Mouse (Mus musculus): ENCODE results near the gene Cyp3a13. TPM values are rescaled to one million over a fixed set of nuclear protein-coding genes. Genes with fewer than 3 reads are reported as not detected.
"Not testable (repeated sequence)": the region's sequence is repeated elsewhere in the genome, so short reads cannot be mapped to it uniquely, and the experiment has no call there.

Gene Cyp3a13
- polyA plus RNA-seq, 1 experiment = 2.9 TPM

- WGBS = 65% methylated on average over 4 of the region's 4 CpGs
- no peak overlapping the region for H3K27ac ChIP-seq (ENCODE audit: insufficient read depth, low read length)
- TF ChIP-seq POLR2A (IDR thresholded peaks at IDR 0.05; ENCODE audit: borderline replicate concordance, insufficient read depth, low read length) (no peak), CTCF (IDR thresholded peaks at IDR 0.05; ENCODE audit: borderline replicate concordance, insufficient read depth, low read depth, low read length) (no peak)
- no peaks in the 10 kb centered on the region for H3K4me1 ChIP-seq (ENCODE audit: control insufficient read depth, insufficient read depth, low read length)
- no peak for DNase-seq
- no peak overlapping the region for H3K4me3 ChIP-seq (replicated peaks; ENCODE audit: insufficient read depth, low read depth, low read length)
- no peaks in the 10 kb centered on the region for H3K27me3 ChIP-seq (ENCODE audit: control insufficient read depth, insufficient read depth, low read length)
Measured at GRCm38 (mm10) chr5:137937238-137937637, 15.8 kb upstream of the Cyp3a13 start.

- 88% methylated on average over 2 of the region's 2 CpGs for WGBS
- no peak for TF ChIP-seq POLR2A (IDR thresholded peaks at IDR 0.05; ENCODE audit: borderline replicate concordance, insufficient read depth, low read length)
- TF ChIP-seq CTCF (IDR thresholded peaks at IDR 0.05; ENCODE audit: borderline replicate concordance, insufficient read depth, low read depth, low read length) = no peak
- Histone ChIP-seq H3K4me3 (replicated peaks; ENCODE audit: insufficient read depth, low read depth, low read length) (no peak overlapping the region), H3K27ac (ENCODE audit: insufficient read depth, low read length) (no peak overlapping the region), H3K4me1 (ENCODE audit: control insufficient read depth, insufficient read depth, low read length) (no peaks in the 10 kb centered on the region), H3K27me3 (ENCODE audit: control insufficient read depth, insufficient read depth, low read length) (no peaks in the 10 kb centered on the region)
- no peak for DNase-seq
Measured at GRCm38 (mm10) chr5:137936486-137936885, 15.1 kb upstream of the Cyp3a13 start.

- DNase-seq; H3K4me1 ChIP-seq (ENCODE audit: control insufficient read depth, insufficient read depth, low read length): not testable (repeated sequence)
- WGBS = 70% methylated on average over 2 of the region's 2 CpGs
Measured at GRCm38 (mm10) chr5:137933934-137934333, 12.5 kb upstream of the Cyp3a13 start.

GRCm38 (mm10) chr5:137928439-137928838 lies 7.0 kb upstream of the Cyp3a13 start:
- H3K4me3 ChIP-seq (replicated peaks; ENCODE audit: insufficient read depth, low read depth, low read length) = no peak overlapping the region
- no peak overlapping the region for H3K27ac ChIP-seq (ENCODE audit: insufficient read depth, low read length)
- TF ChIP-seq CTCF (IDR thresholded peaks at IDR 0.05; ENCODE audit: borderline replicate concordance, insufficient read depth, low read depth, low read length) (no peak), POLR2A (IDR thresholded peaks at IDR 0.05; ENCODE audit: borderline replicate concordance, insufficient read depth, low read length) (no peak)
- H3K4me1 ChIP-seq (ENCODE audit: control insufficient read depth, insufficient read depth, low read length) = no peaks in the 10 kb centered on the region
- no peak for DNase-seq
- 77% methylated on average over 11 of the region's 11 CpGs for WGBS
- no peaks in the 10 kb centered on the region for H3K27me3 ChIP-seq (ENCODE audit: control insufficient read depth, insufficient read depth, low read length)

More at GRCm38 (mm10) chr5:137933934-137934333, 12.5 kb upstream of the Cyp3a13 start:
- not testable (repeated sequence) for H3K27ac ChIP-seq (ENCODE audit: insufficient read depth, low read length); H3K27me3 ChIP-seq (ENCODE audit: control insufficient read depth, insufficient read depth, low read length); H3K4me3 ChIP-seq (replicated peaks; ENCODE audit: insufficient read depth, low read depth, low read length)

DNA sequence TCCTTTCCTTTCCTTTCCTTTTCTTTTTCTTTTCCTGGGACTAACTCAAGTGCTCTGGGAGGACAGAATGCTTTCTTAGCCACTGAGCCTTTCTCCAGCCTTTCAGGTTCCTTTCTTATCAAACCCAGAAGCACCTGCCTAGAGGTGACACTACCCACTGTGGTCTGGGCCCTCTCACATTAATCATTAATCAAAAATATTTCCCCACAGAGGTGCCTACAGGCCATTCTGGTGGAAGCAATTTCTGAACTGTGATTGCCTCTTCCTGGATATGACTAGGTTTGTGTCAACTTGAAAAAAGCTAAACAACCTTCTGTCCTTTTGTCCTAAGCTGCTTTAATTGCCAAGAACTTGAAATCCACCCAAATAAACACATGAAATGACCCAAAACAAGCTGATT lies 752 bp upstream of the Cyp3a13 start:
- Histone ChIP-seq H3K27ac (ENCODE audit: insufficient read depth, low read length) (no peak overlapping the region), H3K4me3 (replicated peaks; ENCODE audit: insufficient read depth, low read depth, low read length) (no peak overlapping the region), H3K27me3 (ENCODE audit: control insufficient read depth, insufficient read depth, low read length) (no peaks in the 10 kb centered on the region; the same call in 1 of the 2 replicates), H3K4me1 (ENCODE audit: control insufficient read depth, insufficient read depth, low read length) (no peaks in the 10 kb centered on the region)
- no peak for TF ChIP-seq POLR2A (IDR thresholded peaks at IDR 0.05; ENCODE audit: borderline replicate concordance, insufficient read depth, low read length)
- TF ChIP-seq CTCF (IDR thresholded peaks at IDR 0.05; ENCODE audit: borderline replicate concordance, insufficient read depth, low read depth, low read length) = no peak
- DNase-seq = no peak

GRCm38 (mm10) chr5:137915550-137915949 lies 5.9 kb downstream of the Cyp3a13 start:
- TF ChIP-seq CTCF (IDR thresholded peaks at IDR 0.05; ENCODE audit: borderline replicate concordance, insufficient read depth, low read depth, low read length) (no peak), POLR2A (IDR thresholded peaks at IDR 0.05; ENCODE audit: borderline replicate concordance, insufficient read depth, low read length) (no peak)
- WGBS = 40% methylated on average over 6 of the region's 6 CpGs
- Histone ChIP-seq H3K4me3 (replicated peaks; ENCODE audit: insufficient read depth, low read depth, low read length) (no peak overlapping the region), H3K27me3 (ENCODE audit: control insufficient read depth, insufficient read depth, low read length) (no peaks in the 10 kb centered on the region), H3K4me1 (ENCODE audit: control insufficient read depth, insufficient read depth, low read length) (no peaks in the 10 kb centered on the region; the same call in 1 of the 2 replicates), H3K27ac (ENCODE audit: insufficient read depth, low read length) (0 out of 2 replicates have a peak overlapping the region, but pooled peaks have one; percentile 16)
- peak; percentile 28 to 72 for DNase-seq

DNA sequence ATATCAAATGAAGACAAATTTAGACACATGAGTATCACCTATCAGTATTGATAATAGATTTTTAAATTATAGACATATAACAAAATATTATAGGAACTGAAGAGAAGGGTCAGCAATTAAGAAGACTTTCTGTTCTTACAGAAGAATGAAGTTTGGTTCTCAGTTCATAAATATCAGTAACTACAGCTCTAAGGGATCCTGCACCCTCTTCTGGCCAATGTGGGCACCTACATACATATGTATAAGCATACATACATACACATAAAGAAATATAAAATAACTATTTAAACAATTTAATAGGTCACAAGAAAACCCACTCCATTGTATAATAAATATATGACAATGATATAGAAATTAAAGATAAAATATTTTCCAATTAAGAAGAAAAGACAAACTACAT lies 6.9 kb downstream of the Cyp3a13 start:
- H3K27me3 ChIP-seq (ENCODE audit: control insufficient read depth, insufficient read depth, low read length) = no peaks in the 10 kb centered on the region
- TF ChIP-seq CTCF (IDR thresholded peaks at IDR 0.05; ENCODE audit: borderline replicate concordance, insufficient read depth, low read depth, low read length) = no peak
- no peak overlapping the region for H3K27ac ChIP-seq (ENCODE audit: insufficient read depth, low read length)
- no peak for DNase-seq
- no peak overlapping the region for H3K4me3 ChIP-seq (replicated peaks; ENCODE audit: insufficient read depth, low read depth, low read length)
- no peaks in the 10 kb centered on the region; the same call in 1 of the 2 replicates for H3K4me1 ChIP-seq (ENCODE audit: control insufficient read depth, insufficient read depth, low read length)

DNA sequence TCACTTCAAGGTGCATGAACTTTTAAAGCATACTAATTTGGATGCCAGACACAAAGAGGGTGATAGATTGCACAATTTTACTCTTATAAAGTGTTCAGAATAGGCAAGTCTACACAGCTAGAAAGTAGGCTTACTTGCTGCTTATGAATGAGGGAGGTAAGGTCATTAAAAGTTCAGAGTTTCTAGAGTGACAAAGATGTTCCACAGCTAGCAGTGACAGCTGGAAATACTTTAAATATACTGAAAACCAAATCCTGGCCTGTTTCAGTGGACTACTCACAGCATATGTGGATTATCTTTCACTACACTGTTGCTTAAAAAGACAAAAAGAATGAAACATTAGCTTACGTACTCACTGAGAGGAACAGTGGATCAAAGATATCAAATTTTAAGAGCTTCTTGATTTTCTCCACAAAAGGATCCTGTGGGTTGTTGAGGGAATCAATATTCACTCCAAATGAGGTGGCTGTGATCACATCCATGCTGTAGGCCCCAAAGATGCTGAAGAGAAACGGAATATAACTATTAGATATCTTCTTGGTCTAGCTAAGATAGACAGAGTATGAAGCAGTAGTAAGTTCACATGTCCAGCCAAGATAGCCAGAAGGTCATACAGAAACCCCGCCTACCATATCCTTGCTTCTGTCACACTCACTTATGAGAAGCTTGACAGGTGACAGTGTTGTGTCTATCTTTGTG lies 11.7 kb downstream of the Cyp3a13 start:
- no peak overlapping the region for H3K27ac ChIP-seq (ENCODE audit: insufficient read depth, low read length)
- no peaks in the 10 kb centered on the region for H3K27me3 ChIP-seq (ENCODE audit: control insufficient read depth, insufficient read depth, low read length)
- 95% methylated on average over 3 of the region's 3 CpGs for WGBS
- DNase-seq = no peak
- H3K4me1 ChIP-seq (ENCODE audit: control insufficient read depth, insufficient read depth, low read length) = no peaks in the 10 kb centered on the region
- TF ChIP-seq CTCF (IDR thresholded peaks at IDR 0.05; ENCODE audit: borderline replicate concordance, insufficient read depth, low read depth, low read length) (no peak), POLR2A (IDR thresholded peaks at IDR 0.05; ENCODE audit: borderline replicate concordance, insufficient read depth, low read length) (no peak)
- no peak overlapping the region for H3K4me3 ChIP-seq (replicated peaks; ENCODE audit: insufficient read depth, low read depth, low read length)

Measured in cerebellum, adult 2 months (tissue).